Mouse (Mus musculus): Measurements from ENCODE around the gene Gnao1.

- TF ChIP-seq CTCF (IDR thresholded peaks at IDR 0.05; ENCODE audit: low read depth, low read length) (no peak), POLR2A (IDR thresholded peaks at IDR 0.05; ENCODE audit: extremely low read depth, insufficient read depth, low read length) (no peak)
Measured at GRCm38 (mm10) chr8:94011076-94012012, 201.6 kb downstream of the Gnao1 start.

Measured in liver, adult 2 months (tissue).